Mouse (Mus musculus): ENCODE measurements around the gene Atg4b. TPM values are rescaled to one million over a fixed set of nuclear protein-coding genes. Genes with fewer than 3 reads are reported as not detected.

Gene Atg4b
- polyA plus RNA-seq, 1 experiment from 2014 or later = 112 TPM

DNA sequence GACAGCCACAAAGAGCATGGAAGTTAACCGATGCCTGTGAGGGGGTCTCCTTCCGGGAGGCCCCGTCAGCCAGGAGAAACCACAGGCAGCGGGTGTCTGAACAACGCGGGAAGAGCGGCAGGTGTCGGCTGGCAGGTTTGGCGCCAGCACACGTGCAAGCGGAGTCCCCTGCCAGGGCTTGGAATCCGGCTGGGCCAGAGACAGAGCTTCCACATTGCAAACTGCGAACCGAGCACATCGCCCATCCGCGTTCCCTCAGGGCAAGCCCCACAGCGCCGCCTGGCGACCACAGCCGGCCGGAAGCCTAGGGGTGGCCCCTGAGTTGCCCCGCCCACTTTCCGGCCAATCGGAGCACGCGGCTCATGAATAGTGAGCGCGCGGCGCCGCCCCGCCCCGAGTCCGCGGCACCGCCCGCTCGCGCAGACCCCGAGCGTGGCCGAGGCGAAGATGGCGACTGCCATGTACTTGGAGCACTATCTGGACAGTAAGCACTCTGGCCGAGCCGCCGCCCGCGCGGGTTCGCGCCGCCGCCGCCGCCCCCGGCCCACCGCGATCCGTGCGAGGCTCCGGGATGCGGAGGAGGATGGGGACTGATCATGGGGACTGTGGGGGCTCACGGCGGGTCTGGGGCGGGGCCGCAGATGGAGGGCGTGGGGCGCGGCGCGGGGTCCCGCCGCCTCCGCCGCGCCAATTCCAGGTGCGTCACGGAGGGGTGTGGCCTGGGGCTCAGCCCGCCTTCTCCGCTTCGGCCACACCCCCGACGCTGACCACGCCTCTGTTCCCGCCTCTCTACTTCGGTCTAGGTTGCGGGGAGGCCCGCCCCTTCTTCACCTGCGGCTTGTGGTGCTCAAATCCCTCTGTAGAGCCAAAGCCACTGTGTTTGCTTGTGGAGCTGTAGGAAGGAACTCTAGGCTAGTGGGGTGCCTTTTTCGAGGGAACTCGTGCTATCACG lies 52.5 kb downstream of the Atg4b start, which contains the start of gene Ing5:
Gene Ing5 (plus strand): TSS at position 410 of the 952 bp plus-strand sequence.
- H3K27me3 ChIP-seq = no peaks in the 10 kb centered on the region
- peak within 1 kb of the TSS; percentile 83 for H3K9ac ChIP-seq
- under 1% methylated on average over 94 of the region's 94 CpGs for WGBS
- ATAC-seq (ENCODE audit: low FRiP score) = peak; percentile 94
- peaks cover 40% of the 10 kb centered on the region for H3K36me3 ChIP-seq
- peak within 1 kb of the TSS; percentile 74 for H3K4me3 ChIP-seq
- H3K9me3 ChIP-seq = no peaks in the 10 kb centered on the region
- peaks cover 37% of the 10 kb centered on the region for H3K4me1 ChIP-seq (replicated peaks)
- H3K4me2 ChIP-seq = peak within 1 kb of the TSS; percentile 77
- H3K27ac ChIP-seq = peak within 1 kb of the TSS; percentile 99

GRCm38 (mm10) chr1:93804818-93805217 lies 53.5 kb downstream of the Atg4b start:
- peaks cover 37% of the 10 kb centered on the region for H3K4me1 ChIP-seq (replicated peaks)
- H3K27me3 ChIP-seq = no peaks in the 10 kb centered on the region
- peaks cover 37% of the 10 kb centered on the region for H3K36me3 ChIP-seq
- no peak for ATAC-seq (ENCODE audit: low FRiP score)
- peak overlapping the region; percentile 74 for H3K4me3 ChIP-seq
- no peaks in the 10 kb centered on the region for H3K9me3 ChIP-seq
- H3K27ac ChIP-seq = peak overlapping the region; percentile 99
- H3K9ac ChIP-seq = peak overlapping the region; percentile 83
- WGBS = 84% methylated on average over 4 of the region's 4 CpGs
- peak overlapping the region; percentile 77 for H3K4me2 ChIP-seq

GRCm38 (mm10) chr1:93805221-93805951 lies 54.1 kb downstream of the Atg4b start:
- Histone ChIP-seq H3K27me3 (no peaks in the 10 kb centered on the region), H3K4me3 (0 out of 2 replicates have a peak overlapping the region, but pooled peaks have one; percentile 74), H3K9me3 (no peaks in the 10 kb centered on the region), H3K9ac (peak overlapping the region; percentile 5; the same call in 1 of the 2 replicates), H3K4me2 (peak overlapping the region; percentile 77), H3K27ac (no peak overlapping the region), H3K36me3 (peaks cover 39% of the 10 kb centered on the region), H3K4me1 (replicated peaks) (peaks cover 37% of the 10 kb centered on the region)
- WGBS = 87% methylated on average over 5 of the region's 5 CpGs
- ATAC-seq (ENCODE audit: low FRiP score) = no peak

DNA sequence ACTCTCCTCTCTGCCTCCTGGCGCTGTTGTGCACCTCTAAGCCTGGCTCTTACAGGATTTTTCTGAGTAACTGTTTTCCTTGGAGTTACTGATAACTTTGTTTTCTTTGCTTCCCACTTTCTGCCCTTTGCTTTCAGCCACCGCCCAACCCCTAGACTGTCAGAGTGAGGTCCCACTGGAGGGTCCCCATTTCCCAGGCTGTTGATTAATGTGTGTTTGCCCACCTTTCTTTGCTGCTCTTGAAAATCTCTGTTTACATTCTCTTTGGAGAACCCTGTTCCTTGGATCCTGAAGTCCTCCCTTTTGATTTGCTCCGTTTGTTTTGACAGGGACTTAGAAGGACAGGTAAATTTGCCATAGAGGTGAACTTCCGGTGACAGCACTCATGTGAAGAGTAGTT lies 57.6 kb downstream of the Atg4b start:
- peaks cover 67% of the 10 kb centered on the region for H3K36me3 ChIP-seq
- H3K9ac ChIP-seq = no peak overlapping the region
- no peak overlapping the region for H3K27ac ChIP-seq
- WGBS = 95% methylated on average over 4 of the region's 4 CpGs
- peaks cover 15% of the 10 kb centered on the region for H3K4me1 ChIP-seq (replicated peaks)
- no peak overlapping the region for H3K4me3 ChIP-seq
- no peaks in the 10 kb centered on the region for H3K27me3 ChIP-seq
- ATAC-seq (ENCODE audit: low FRiP score) = no peak
- H3K9me3 ChIP-seq = no peaks in the 10 kb centered on the region
- no peak overlapping the region for H3K4me2 ChIP-seq

- Histone ChIP-seq H3K4me2 (no peak overlapping the region), H3K9me3 (no peaks in the 10 kb centered on the region), H3K4me1 (replicated peaks) (peaks cover 8% of the 10 kb centered on the region), H3K4me3 (no peak overlapping the region), H3K27me3 (no peaks in the 10 kb centered on the region), H3K36me3 (peaks cover 79% of the 10 kb centered on the region), H3K27ac (no peak overlapping the region), H3K9ac (no peak overlapping the region)
- no peak for ATAC-seq (ENCODE audit: low FRiP score)
- WGBS = over 99% methylated on average over 3 of the region's 3 CpGs
These were observed 58.7 kb downstream of the Atg4b start for GRCm38 (mm10) chr1:93810011-93810410.

DNA sequence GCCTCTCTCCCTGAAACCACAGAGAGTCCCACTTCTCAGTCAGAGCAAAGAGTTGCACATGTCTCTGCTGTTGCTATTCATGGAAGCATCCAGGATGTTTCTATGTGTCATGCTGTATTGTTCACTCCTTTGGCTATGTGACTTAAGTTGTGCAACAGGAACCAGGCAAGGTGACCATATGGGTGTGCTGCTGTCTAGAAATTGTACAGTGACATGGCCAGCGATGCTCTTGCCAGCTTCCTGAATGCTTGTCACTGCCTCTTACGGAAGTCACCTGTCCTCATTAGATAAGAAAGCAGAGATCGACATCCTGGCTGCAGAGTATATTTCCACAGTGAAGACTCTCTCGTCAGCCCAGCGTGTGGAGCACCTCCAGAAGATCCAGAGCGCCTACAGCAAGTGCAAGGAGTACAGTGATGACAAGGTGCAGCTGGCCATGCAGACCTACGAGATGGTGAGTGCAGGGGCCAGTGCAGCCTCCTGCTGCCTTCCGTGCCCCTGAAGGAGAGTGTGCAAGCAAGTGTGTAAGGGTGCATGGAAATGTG lies 60.3 kb downstream of the Atg4b start:
- 95% methylated on average over 8 of the region's 8 CpGs for WGBS
- no peak overlapping the region for H3K27ac ChIP-seq
- H3K27me3 ChIP-seq = no peaks in the 10 kb centered on the region
- no peak overlapping the region for H3K9ac ChIP-seq
- no peaks in the 10 kb centered on the region for H3K9me3 ChIP-seq
- no peak overlapping the region for H3K4me3 ChIP-seq
- no peaks in the 10 kb centered on the region for H3K4me1 ChIP-seq (replicated peaks)
- H3K4me2 ChIP-seq = no peak overlapping the region
- H3K36me3 ChIP-seq = peaks cover 86% of the 10 kb centered on the region
- ATAC-seq (ENCODE audit: low FRiP score) = no peak

DNA sequence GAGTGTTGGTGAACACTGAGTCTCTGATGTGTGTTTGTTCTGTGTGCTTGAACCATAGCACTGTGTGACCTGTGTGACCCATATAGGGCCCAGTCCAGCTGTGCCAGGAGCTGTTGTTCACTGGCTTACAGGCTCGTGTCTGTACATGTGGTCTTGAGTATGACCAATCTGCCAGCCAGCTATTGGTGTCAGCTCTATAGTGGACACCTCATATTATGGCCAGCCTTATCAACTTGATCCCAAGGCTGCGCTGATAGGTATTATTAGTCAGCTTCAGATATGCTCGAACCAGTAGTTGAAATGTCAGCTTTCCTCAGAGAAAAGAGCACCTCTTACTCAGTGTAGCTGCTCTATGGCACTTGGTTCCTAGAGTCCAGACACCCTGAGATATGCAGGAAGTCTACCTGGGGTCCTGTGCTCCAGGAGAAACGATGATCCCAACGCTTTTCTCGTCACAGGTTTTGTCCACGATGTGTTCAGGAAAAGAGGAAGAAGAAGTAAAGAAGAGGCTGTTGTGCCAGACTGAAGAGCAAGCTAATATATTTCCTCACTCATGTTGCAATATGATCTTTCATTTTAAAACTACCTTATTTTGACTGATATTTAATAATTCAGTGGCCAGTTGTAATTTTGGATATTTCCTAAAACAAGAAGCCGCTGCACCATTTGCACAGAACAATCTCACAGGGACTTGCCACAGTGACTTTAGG lies 66.7 kb downstream of the Atg4b start:
- Histone ChIP-seq H3K27ac (no peak overlapping the region), H3K9ac (no peak overlapping the region), H3K9me3 (no peaks in the 10 kb centered on the region), H3K4me2 (no peak overlapping the region), H3K4me3 (no peak overlapping the region), H3K4me1 (replicated peaks) (no peaks in the 10 kb centered on the region), H3K36me3 (peaks cover 93% of the 10 kb centered on the region), H3K27me3 (no peaks in the 10 kb centered on the region)
- WGBS = 93% methylated on average over 8 of the region's 8 CpGs
- no peak for ATAC-seq (ENCODE audit: low FRiP score)

DNA sequence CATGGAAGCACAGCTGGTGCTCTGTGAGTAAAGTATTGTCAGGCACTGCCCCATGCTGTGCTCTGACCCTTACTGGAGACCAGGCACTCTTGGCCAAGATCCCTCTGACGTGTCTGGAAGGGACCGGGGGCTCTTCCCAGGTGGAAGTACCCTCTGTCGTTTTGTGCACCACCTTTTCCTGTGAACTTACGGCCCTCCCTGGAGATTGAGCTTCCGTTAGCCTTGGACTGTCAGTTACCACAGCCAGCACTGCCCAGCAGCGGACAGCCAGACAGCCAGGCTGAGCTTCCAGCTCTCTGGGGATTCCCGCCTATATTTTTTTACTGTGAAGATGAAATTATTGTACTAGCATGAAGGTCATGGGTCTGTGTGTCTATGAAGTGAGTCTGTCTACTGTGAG lies 67.4 kb downstream of the Atg4b start:
- Histone ChIP-seq H3K27ac (no peak overlapping the region), H3K9ac (no peak overlapping the region), H3K4me3 (no peak overlapping the region), H3K36me3 (peaks cover 85% of the 10 kb centered on the region), H3K4me1 (replicated peaks) (no peaks in the 10 kb centered on the region), H3K9me3 (no peaks in the 10 kb centered on the region), H3K27me3 (no peaks in the 10 kb centered on the region), H3K4me2 (no peak overlapping the region)
- ATAC-seq (ENCODE audit: low FRiP score) = no peak
- 73% methylated on average over 7 of the region's 7 CpGs for WGBS

DNA sequence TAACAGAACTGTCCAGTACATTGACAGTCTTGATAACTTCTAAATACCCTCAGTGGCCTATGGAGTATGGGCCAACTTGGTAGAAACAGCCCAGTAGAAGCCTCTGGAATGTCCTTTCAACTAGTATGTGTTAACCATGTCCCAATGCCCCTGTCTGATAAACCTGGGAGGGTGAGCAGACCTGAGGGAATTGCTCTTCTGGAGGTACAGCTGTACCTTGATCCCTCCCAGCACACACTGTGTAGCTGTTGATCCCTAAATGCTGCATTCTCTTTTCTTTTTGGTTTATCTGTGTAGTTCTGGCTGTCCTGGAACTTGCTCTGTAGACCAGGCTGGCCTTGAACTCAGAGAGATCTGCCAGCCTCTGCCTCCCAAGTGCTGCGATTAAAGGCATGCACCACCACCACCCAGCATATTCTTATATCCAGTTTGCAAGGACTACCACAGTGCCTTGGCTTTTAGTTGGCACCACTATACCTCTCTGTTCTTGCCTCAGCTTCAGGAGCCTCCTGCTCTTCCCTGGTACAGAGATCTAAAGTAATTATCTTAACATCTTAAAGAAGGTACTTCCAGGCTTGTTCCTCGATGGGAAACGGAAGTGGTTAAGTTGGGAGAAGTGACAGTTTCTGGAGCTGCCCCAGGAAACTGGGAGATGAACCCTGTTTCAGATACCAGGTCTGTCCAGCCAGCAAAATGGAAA lies 72.6 kb downstream of the Atg4b start:
- 85% methylated on average over 3 of the region's 3 CpGs for WGBS
- H3K36me3 ChIP-seq = peaks cover 38% of the 10 kb centered on the region
- H3K4me1 ChIP-seq (replicated peaks) = peaks cover 22% of the 10 kb centered on the region
- peak overlapping the region; percentile 77 for H3K9ac ChIP-seq
- no peaks in the 10 kb centered on the region for H3K9me3 ChIP-seq
- no peaks in the 10 kb centered on the region for H3K27me3 ChIP-seq
- peak overlapping the region; percentile 97 for H3K27ac ChIP-seq
- no peak overlapping the region for H3K4me3 ChIP-seq
- peak overlapping the region; percentile 84; the same call in 1 of the 2 replicates for H3K4me2 ChIP-seq
- no peak for ATAC-seq (ENCODE audit: low FRiP score)

DNA sequence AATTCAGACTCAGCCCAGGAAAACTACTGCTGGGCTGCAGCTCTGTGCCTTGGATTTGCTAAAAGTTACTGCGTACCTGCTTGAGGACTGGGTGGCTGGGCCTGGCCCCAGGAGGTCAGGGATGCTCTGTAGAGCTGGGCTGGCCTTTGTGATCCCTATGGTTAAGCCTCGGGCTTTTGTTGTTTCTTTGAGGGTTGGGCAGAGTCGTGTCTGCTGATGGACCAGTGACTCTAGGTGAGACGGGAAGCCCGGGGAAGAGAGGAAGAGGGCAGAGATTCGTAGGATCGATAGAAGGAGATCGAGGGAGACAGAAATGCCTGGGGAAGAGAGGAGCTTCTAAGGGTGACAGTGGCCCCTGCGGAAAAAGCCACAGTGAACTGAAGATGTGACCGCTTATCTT lies 73.3 kb downstream of the Atg4b start, which contains the start of gene D2hgdh:
Gene D2hgdh (plus strand): TSS at position 301 of the 400 bp plus-strand sequence.
- 9% methylated on average over 10 of the region's 10 CpGs for WGBS
- Histone ChIP-seq H3K27ac (peak within 1 kb of the TSS; percentile 97), H3K9ac (peak within 1 kb of the TSS; percentile 77), H3K4me3 (peak within 1 kb of the TSS; percentile 57), H3K27me3 (no peaks in the 10 kb centered on the region), H3K36me3 (peaks cover 31% of the 10 kb centered on the region), H3K4me1 (replicated peaks) (peaks cover 22% of the 10 kb centered on the region), H3K4me2 (peak within 1 kb of the TSS; percentile 84), H3K9me3 (no peaks in the 10 kb centered on the region)
- ATAC-seq (ENCODE audit: low FRiP score) = peak; percentile 21

GRCm38 (mm10) chr1:93825105-93825674 lies 73.9 kb downstream of the Atg4b start:
- Histone ChIP-seq H3K4me3 (peak overlapping the region; percentile 57), H3K27ac (peak overlapping the region; percentile 97), H3K9ac (peak overlapping the region; percentile 77), H3K9me3 (no peaks in the 10 kb centered on the region), H3K27me3 (no peaks in the 10 kb centered on the region), H3K4me2 (peak overlapping the region; percentile 84), H3K4me1 (replicated peaks) (peaks cover 22% of the 10 kb centered on the region), H3K36me3 (peaks cover 25% of the 10 kb centered on the region)
- WGBS = under 1% methylated on average over 30 of the region's 30 CpGs
- ATAC-seq (ENCODE audit: low FRiP score) = peak; percentile 97
